Mouse (Mus musculus): ENCODE data around the gene Eral1.
"Not testable (repeated sequence)": the region's sequence is repeated elsewhere in the genome, so short reads cannot be mapped to it uniquely, and the experiment has no call there.

Gene Eral1

DNA sequence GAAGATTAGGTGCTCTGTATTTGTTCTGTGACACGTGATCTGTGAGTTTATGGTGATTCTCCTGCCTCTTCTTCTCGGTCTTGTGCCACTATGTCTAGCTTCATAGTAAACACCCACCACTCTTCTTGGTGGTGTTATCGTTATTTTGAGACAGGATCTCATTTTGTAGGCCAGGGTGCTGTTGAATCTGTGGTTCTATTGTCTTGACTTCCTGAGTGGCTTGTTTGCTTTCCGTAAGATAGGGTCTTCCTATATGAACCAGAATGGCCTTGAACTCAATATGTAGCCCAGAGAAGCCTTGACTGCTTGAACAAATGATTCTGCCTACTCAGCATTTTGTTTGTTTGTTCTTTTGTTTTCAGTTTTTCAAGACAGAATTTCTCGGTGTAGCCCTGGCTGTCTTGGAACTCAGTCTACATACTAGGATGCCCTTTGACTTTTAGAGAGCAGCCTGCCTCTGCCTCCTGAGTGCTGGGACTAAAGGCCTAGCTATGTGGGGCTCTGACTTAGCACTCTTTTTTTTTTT lies 7.6 kb upstream of the Eral1 start:
- no peak for DNase-seq (ENCODE audit: low spot score)

DNA sequence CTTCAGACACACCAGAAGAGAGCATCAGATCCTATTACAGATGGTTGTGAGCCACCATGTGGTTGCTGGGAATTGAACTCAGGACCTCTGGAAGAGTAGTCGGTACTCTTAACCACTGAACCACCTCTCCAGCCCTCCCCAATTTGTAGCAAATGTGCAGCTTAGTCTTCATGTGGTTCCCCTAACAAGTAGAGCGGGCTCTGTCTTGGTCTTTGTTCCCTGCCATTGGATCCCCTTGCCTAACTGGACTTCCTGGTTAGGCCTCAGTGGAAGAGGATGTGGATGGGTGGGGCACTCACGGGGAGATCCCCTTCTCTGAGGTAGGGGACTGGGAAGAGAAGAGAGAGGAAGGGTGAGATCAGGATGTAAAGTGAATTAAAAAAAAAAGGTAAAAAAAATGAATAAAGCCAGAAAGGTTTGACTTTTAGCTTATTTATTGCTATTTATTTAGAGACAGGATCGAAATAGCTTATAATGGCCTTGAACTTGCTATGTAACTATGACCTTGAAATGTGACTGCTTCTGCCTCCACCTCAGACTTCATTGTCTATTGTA lies 6.8 kb upstream of the Eral1 start:
- DNase-seq (ENCODE audit: low spot score): no peak

DNA sequence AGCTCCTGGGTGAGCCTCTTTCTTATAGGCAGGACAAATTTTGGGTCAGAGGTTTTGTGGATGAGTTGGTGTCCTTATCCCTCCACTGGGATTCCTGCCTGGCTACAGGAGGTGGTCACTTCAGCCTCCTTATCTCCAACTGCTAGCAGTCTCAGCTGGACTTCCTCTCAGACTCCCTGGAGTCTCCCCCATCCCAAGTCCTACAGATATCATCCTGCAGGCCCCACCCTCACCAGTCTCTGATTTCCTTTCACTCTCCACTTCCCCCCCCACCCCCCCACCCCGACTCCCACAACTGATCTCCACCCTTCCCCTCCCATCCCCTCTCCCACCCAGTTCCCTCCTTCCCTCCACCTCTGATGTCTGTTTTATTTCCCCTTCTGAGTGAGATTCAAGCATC lies 3.4 kb upstream of the Eral1 start:
- no peak for DNase-seq (ENCODE audit: low spot score)

DNA sequence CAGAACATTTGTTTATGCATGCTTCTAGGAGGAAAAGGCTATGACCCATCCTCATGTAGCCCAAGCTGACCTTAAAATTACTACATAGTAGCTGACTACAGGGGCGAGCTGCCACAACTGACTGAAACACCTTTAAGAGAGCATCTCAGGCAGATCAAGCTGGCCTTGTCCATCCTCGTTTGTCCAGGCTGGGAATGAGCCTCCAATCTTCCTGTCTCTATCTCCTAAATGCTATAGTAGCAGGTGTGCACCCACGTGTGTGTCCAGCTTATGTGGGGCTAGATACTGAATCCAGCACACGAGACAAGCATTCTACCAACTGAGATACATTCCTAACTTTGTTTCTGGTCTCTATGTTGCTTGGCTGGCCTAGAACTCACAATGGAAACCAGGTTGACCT lies 5.5 kb downstream of the Eral1 start:
- no peak for DNase-seq (ENCODE audit: low spot score)

DNA sequence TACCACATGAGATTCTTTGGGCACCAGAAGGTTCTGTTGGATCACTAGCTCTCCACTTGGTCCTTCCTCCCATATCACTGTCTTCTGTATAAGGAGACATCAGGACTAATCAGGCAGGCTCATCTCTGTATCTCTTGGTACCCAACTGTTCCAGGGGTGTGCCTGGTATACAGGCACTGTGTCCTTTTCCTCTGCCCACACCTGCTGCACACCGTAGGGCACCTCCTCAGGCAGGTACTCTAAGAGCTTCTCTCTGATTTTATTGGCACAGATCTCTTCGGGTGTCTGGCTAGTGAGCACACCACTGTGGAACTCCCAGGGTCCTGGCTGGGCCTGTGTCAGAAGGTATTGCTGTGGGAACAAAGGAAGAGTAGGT lies 5.9 kb downstream of the Eral1 start:
- DNase-seq (ENCODE audit: low spot score): no peak

DNA sequence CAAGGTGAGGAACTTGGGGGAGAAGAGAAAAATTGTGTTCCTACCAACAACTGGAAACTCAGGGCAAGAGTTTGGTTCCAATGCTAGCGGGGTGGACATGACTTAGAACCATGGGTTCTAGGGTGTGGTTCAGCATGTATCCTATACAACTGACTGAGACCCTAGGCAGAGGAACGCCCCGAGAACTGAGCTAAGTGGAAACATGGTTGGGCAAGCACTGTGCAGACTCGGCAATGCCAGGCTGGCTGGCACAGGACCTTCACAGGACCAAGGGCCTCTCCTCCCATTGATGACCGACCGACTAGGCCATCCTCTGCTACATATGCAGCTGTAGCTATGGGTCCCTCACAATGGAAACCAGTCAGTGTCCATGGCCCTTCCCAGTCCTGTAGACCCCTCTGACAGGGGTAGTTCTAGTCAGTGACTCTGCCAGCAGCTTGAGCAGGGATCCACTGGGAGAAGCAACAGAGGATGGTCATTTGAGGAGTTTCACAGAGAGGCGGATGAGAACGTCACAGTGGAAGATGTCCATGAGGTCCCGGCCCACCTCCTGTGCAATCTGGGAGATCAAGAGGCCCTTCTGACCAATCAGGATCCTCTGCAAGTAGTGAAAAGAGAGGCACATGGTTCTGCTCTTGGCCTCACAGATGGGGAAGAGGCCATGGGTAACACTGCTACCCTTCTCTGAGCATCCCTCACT lies 6.5 kb downstream of the Eral1 start:
- DNase-seq (ENCODE audit: low spot score): no peak

DNA sequence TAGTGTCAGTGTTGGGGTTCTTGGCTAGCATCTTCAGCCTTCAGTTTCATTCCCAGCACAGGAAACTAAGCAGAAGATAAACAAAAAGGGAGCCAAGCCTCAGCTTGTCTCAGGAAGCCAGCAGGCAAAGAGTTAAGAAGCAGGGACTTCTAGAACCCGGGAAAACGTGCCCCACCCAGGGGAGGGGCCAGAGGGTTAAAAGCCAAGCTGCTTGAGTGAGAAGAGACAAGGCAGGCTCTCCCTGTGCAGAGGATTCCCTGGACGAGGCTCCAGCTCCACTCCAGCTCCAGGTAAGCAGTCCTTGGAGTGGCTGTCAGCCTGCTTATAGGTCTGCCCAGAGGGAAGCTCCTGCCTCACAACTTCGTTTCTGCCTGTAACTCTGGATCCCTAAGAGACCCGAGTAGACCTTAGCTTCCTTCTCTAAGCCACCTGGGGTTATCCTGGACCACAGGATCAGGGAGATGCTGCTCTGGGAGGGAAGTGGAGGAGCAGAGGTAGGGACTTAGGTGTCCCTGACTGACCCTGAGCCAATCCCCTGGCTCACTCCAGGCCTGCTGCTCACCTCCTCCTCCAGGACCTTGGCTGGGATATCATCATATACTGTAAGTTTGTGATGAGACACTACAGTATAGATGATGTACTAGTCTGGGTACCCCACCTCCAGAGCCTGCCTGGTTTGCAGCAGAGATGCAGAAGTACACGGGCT lies 7.6 kb downstream of the Eral1 start:
- DNase-seq (ENCODE audit: low spot score): no peak

DNA sequence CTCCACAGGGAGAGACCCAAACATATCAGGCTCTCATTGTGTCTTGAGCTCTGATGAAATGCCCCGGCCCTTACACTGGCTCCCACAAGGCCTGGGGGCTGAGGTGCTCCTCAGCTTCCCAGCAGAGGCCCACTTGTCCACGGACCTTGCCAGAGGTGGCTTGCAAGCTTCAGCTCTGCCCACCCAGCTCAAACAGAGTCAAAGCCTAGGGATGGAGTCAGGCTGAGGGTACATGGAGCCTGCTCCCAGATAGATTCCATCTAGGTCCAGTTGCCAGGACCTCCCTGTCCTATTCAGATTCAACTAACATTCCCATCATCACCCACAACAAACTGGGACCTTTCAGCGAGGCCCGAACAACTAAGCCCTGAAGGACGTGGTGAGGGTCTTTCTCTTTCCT lies 8.2 kb downstream of the Eral1 start:
- no peak for DNase-seq (ENCODE audit: low spot score)

DNA sequence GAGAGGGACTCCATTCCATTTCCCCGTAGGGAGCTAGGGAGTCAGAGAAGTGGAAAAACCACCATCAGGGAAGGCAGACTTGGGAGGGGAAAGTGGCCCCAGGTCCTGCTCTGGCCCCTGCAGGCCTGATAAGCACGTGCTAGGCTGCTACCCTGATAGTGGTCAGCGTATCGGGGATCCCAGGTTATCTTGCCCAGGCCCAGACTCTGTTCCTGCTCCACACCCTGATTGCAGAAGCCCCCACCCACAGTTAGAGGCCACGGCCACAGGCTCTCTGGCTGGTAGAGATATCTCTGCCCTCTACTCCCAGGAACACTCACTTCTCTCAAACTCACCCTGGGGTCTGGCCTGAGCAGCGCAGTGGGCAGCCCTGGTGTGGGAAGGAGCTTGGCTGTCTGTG lies 10.5 kb downstream of the Eral1 start:
- no peak for DNase-seq (ENCODE audit: low spot score)

DNA sequence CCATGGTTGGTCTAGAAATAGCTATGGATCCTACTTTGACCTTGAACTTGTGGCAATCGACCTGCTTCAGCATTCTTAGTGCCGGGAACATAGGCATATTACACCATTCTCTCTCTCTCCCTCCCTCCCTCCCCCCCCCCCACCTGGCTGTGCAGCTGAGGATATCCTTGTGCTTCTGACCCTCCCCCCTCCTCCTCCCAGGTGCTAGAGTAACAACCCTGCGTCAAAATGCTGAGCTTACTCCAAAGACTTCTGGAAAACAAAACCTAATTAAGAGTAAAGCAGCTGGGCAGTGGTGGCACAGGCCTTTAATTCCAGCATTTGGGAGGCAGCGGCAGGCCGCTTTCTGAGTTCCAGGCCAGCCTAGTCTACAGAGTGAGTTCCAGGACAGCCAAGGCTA lies 11.1 kb downstream of the Eral1 start:
- no peak for DNase-seq (ENCODE audit: low spot score)

DNA sequence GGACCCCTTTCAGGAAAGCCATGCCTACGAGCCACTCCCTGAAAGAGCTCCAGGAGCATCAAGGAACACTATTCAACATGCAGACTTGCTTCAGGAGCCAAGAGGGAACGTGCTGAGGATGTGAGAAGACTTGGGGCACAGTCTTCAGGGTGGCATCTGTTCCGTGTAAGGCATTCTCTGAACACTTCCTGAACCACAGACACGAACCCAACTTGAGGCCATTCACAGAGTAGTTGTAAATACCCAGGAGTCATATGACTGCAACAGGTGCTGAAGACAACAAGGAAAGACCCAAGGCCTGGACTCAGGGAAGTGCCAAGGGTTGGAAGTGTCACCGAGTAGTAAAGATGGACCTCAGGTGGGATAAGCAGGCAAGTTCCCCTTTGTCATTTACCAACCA lies 12.6 kb downstream of the Eral1 start:
- no peak for DNase-seq (ENCODE audit: low spot score)

DNA sequence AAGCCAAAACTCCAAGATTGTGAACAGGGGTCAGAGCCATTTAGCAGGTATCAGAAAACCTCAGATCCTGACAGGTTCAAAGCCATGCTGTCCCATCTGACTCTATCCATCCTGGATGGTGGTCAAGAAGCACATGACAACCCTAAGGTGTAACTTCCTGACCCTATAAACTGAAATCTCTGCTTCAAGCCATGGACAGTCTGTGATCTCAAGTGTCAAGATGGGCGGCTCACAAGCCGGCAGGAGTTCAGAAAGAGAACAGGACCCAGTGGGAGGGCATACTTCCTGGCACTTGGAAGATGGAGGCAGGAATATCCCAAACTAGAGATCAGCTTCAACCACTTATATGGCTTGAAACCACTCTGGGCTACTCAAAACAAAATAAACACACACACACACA lies 13.5 kb downstream of the Eral1 start:
- no peak for DNase-seq (ENCODE audit: low spot score)

DNA sequence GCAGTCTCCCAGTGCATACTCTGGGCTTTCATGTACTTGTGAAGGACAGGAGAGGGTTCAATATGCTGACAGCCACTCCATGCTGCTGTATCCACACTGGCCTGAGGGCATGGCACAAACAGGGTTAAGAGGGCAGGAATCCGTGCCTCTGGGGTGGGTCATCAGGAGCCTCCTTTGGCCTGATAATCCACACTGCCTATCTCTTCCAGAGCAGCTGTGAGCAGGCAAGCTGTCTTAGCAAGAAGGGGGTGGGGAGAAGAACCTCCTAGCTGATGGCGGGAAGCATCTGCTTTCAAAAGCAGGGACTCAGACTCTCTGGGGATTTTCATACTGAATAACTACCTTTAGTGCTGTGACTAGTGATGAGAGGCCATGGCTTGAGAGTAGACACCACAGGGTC lies 14.3 kb downstream of the Eral1 start:
- no peak for DNase-seq (ENCODE audit: low spot score)

DNA sequence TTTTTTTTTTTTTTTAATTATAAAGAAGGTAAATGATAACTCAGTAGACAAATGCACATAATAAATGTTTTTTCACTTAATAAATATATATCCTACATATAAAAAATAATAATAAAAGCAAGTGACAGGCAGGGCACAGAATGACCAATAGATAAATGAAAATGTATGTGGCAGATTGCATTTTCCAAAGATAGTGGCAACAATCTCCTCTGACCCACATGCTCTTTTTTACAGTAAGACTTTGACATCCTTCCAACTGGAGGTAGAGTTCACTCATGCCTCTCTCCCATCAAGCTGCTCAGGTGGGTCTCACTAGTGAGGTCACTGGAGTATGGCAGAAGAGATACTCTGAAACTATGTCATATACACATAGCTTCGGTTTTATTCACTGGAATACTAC lies 17.6 kb downstream of the Eral1 start:
- no peak for DNase-seq (ENCODE audit: low spot score)

DNA sequence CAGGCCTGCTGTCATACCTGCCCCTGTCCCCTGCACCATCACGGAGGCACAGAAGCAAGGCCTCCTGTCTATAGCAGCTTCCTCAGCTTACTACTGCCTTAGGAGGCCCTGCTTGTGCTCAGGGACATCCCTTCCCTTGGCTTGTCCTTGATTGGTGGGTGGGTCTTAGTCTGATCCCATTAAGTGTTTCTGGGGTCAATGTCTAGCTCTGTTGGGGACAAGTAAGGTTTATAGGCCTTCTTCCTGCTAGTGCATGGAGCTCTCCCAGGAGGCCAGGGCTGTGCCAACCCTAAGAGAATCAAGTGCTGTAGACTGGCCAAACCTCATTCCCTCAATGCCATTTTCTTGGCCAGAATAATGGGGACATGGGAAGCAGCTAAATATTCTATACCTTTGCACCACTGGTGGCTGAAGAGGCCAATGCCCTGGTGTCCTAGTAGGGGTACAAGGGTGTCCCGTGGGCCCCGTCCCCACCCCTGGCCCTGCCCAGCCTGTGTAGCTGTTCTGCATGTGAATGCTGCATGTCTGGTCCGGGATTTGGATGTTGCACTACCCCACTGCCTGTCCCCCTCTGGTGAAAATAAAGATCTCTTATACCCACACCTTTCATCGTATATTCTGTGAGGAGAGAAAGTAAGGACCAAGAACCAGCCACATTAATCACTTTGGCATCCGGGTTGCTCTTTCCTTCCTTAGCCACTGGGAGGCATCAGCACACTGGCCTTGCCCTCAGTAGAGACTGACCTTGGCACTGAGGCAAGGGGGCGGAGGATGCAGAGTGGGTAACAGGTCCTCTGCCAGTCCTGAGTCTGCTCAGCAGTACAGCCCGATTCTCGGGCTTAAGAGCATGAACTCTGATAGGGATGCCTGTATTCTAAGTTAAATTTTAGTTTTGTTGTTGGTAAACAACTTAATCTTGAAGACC lies 20.1 kb downstream of the Eral1 start:
- DNase-seq (ENCODE audit: low spot score): peak; percentile 75

DNA sequence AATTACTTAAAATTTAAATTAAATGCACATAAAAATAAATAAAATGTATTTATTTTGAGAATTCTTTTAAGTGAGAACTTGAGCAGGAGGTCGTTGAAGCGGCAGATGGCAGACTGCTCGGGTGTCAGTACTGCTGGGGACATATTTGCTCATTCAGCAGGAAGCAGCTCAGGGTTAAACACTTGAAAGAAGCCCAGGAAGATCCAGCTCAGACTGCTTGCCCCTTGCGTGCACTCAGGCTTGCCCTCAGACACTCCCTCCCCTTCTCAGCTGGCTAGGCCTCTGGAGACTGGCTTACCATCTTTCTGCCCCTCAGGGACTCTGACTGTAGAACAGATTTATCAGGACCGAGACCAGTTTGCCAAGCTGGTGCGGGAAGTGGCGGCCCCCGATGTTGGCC lies 23.2 kb downstream of the Eral1 start:
- no peak for DNase-seq (ENCODE audit: low spot score)

DNA sequence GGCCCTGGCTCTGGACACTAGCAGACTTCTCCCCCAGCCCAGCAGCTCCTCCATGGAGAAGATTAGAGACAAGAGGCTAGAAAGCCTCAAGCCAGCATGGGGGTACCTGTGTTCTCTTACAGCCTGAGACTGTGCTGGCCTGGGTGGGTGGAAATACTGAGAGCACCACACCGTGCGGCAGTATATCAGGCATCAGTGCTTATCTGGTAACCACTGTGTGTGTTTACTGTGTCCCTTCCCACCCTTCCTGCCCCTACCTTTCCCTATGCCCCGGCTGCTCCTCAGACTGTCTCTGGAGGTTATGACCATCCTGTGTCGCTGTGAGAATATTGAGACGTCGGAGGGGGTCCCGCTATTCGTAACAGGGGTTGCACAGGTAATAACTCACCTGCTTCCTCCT lies 27.1 kb downstream of the Eral1 start:
- no peak for DNase-seq (ENCODE audit: low spot score)

DNA sequence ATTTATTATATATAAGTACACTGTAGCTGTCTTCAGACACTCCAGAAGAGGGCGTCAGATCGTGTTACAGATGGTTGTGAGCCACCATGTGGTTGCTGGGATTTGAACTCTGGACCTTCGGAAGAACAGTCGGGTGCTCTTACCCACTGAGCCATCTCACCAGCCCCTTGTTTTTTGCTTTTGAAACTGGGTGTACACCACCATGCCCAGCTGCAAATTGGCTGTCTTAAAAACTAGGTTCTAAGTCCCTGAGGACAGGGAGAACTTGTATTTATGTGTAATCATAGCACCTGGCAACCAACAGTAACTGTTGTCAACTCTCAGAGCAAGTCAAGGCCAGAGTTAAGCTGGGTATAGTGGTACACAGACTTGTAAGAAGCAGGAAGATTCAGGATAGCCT lies 31.5 kb downstream of the Eral1 start:
- DNase-seq (ENCODE audit: low spot score): not testable (repeated sequence)

DNA sequence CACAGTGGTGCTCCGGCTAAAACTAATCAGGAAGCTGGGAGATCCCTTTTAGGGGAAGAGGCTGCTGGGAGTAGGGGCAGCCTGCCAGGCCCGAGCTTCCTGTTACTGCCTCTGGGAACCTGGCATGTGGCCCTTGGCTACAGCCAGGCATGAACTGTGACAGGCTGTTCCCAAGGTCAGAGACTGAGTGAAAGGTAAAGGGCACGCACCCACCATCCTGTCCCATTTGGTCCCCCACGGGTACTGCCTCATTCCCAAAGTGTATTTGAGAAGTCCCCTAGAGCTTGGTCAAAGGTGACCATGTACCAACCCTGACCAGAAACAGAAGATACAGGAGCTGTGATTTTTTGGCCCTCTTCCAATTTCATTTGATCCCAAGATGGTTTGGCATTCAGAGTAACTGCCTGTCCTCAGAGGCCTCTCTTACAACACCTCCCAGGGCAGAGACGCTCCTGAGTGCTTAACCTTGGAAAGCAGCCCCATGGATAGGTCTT lies 35.4 kb downstream of the Eral1 start:
- peak; percentile 69 for DNase-seq (ENCODE audit: low spot score)

DNA sequence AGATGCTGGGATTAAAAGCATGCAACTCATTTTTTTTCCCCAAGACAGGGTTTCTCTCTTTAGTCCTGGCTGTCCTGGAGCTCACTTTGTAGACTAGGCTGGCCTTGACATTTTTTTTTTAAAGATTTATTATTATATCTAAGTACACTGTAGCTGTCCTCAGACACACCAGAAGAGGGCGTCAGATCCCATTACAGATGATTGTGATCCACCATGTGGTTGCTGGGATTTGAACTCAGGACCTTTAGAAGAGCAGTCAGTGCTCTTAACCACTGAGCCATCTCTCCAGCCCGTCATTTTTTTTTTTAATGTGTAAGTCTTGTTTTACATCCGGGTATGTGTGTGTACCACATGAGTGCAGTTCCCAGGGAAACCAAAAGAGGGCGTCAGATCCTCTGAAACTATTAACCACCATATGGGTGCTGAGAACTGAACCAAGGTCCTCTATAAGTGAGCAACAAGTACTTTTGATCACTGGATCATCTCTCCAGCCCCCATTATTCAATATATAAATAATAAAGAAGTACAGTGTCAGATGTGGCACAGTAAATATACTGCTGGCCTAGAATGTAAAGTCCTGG lies 37.8 kb downstream of the Eral1 start:
- not testable (repeated sequence) for DNase-seq (ENCODE audit: low spot score)

DNA sequence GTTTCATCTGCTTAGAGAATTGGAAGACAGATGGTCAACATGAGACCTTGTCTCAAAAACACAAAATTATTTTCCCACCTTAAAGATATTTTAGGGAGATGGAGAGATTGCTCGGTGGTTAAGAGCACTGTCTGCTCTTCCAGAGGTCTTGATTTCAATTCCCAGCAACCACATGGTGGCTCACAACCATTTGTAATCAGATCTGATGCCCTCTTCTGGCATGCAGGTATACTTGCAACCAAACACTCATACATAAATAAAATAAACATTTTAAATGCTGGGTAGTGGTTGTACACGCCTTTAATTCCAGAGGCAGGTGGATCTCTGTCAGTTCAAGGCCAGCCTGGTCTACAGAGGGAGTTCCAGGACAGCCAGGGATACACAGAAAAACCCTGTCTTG lies 39.3 kb downstream of the Eral1 start:
- DNase-seq (ENCODE audit: low spot score): no peak
